Mouse (Mus musculus) thymus, postnatal 25 days (tissue): Measurements from ENCODE around the gene Kctd6.
"Not testable (repeated sequence)": the region's sequence is repeated elsewhere in the genome, so short reads cannot be mapped to it uniquely, and the experiment has no call there.

Source experiments
- DNase-seq: peaks from one replicate; pipeline ENCODE4 v3.0.0; 2022

The Kctd6 gene

GRCm38 (mm10) chr14:8250141-8250871 is 36.4 kb downstream of the Kctd6 start:
- no peak for DNase-seq

GRCm38 (mm10) chr14:8251330-8251885 is 37.5 kb downstream of the Kctd6 start:
- no peak for DNase-seq

GRCm38 (mm10) chr14:8255076-8255729 is 41.3 kb downstream of the Kctd6 start:
- peak; percentile 70 for DNase-seq

GRCm38 (mm10) chr14:8256072-8256471 is 42.1 kb downstream of the Kctd6 start:
- no peak for DNase-seq

GRCm38 (mm10) chr14:8256881-8257280 is 42.9 kb downstream of the Kctd6 start:
- no peak for DNase-seq

- no peak for DNase-seq
These were observed 43.8 kb downstream of the Kctd6 start for GRCm38 (mm10) chr14:8257521-8258334.

GRCm38 (mm10) chr14:8258335-8258627 is 44.3 kb downstream of the Kctd6 start:
- DNase-seq: no peak

GRCm38 (mm10) chr14:8258752-8259151 is 44.8 kb downstream of the Kctd6 start:
- no peak for DNase-seq

- DNase-seq: no peak
These were observed 45.2 kb downstream of the Kctd6 start, which contains the start of gene Acox2 for GRCm38 (mm10) chr14:8259166-8259565. Gene Acox2 (minus strand): TSS chr14:8259353.

- no peak for DNase-seq
These were observed 46.3 kb downstream of the Kctd6 start for GRCm38 (mm10) chr14:8260214-8260613.

GRCm38 (mm10) chr14:8262242-8262641 is 48.3 kb downstream of the Kctd6 start:
- DNase-seq: no peak

GRCm38 (mm10) chr14:8264378-8264777 is 50.4 kb downstream of the Kctd6 start:
- no peak for DNase-seq

- DNase-seq: not testable (repeated sequence)
These were observed 57.3 kb downstream of the Kctd6 start for GRCm38 (mm10) chr14:8271281-8271680.
